Mouse (Mus musculus) neural tube, postnatal 0 days (tissue): Measurements from ENCODE around the gene Atp6v1b1. TPM values are rescaled to one million over a fixed set of nuclear protein-coding genes. Genes with fewer than 3 reads are reported as not detected.

Experiments
- polyA plus RNA-seq: library from polyadenylated mRNA; unstranded; fragments of >200 nt; fragmentation: Nextera tagmentation; extraction: Ambion mirVana; gene quantifications from 2 replicates; pipeline ENCODE4 v1.2.1, GENCODE M21; 2015

Gene Atp6v1b1
- not detected in 2 replicates for polyA plus RNA-seq

GRCm38 (mm10) chr6:83742761-83743160 lies at the start of gene Atp6v1b1:
Gene Atp6v1b1 (plus strand): TSS chr6:83742990.

GRCm38 (mm10) chr6:83711067-83711675 lies 31.6 kb upstream of the Atp6v1b1 start, which contains the start of gene Vax2:
Gene Vax2 (plus strand): TSS chr6:83711264.

GRCm38 (mm10) chr6:83762344-83762743 lies 19.6 kb downstream of the Atp6v1b1 start, which contains the start of gene Ankrd53:
Gene Ankrd53 (plus strand): TSS chr6:83762644.

GRCm38 (mm10) chr6:83775638-83776293 lies 33.0 kb downstream of the Atp6v1b1 start, which contains the start of gene Tex261:
Gene Tex261 (minus strand): TSS chr6:83775813.

GRCm38 (mm10) chr6:83794760-83795296 lies 52.0 kb downstream of the Atp6v1b1 start, which contains the start of gene Nagk:
Gene Nagk (plus strand): TSS chr6:83794982.

Other genes with a start within 250 kb of the Atp6v1b1 start
- 59.5 and 60.7 TPM in 2 replicates for gene Dguok, start 236.0 kb upstream of the Atp6v1b1 start, polyA plus RNA-seq
- gene Actg2, start 206.7 kb upstream of the Atp6v1b1 start, polyA plus RNA-seq = 1.5 and 2.5 TPM in 2 replicates
- gene Stambp, start 170.3 kb upstream of the Atp6v1b1 start, polyA plus RNA-seq = 58.1 and 62.0 TPM in 2 replicates
- 0.14 TPM in 1 of 2 replicates, not detected in the other for gene Clec4f, start 86.8 kb upstream of the Atp6v1b1 start, polyA plus RNA-seq
- gene Cd207, start 65.1 kb upstream of the Atp6v1b1 start, polyA plus RNA-seq = 0.10 and 0.15 TPM in 2 replicates
- gene Vax2, start 31.7 kb upstream of the Atp6v1b1 start, polyA plus RNA-seq = not detected in 2 replicates
- 0.09 TPM in 1 of 2 replicates, not detected in the other for gene Ankrd53, start 19.7 kb downstream of the Atp6v1b1 start, polyA plus RNA-seq
- gene Tex261, start 32.8 kb downstream of the Atp6v1b1 start, polyA plus RNA-seq = 72.1 and 74.3 TPM in 2 replicates
- 98.4 and 112 TPM in 2 replicates for gene Nagk, start 52.0 kb downstream of the Atp6v1b1 start, polyA plus RNA-seq
- 24.0 and 27.5 TPM in 2 replicates for gene Paip2b, start 88.8 kb downstream of the Atp6v1b1 start, polyA plus RNA-seq
- gene Zfp638, start 124.1 kb downstream of the Atp6v1b1 start, polyA plus RNA-seq = 54.0 and 57.7 TPM in 2 replicates